Mouse (Mus musculus) liver, embryonic 12.5 days (tissue): Measurements from ENCODE around the gene Myo1d. TPM values are rescaled to one million over a fixed set of nuclear protein-coding genes. Genes with fewer than 3 reads are reported as not detected.
A peak's percentile ranks its signal among the peaks of the same experiment; 100 is the strongest.

Experiments used
- ATAC-seq: fragments of 200-750 bp; cut with Nextera tagmentation; 2 replicates; pipeline ENCODE4 v1.8.0; 2017; ENCODE audit warnings: moderate number of reproducible peaks, mild to moderate bottlenecking, moderate library complexity
- H3K27ac ChIP-seq: fragments of 300-500 bp; sonication (generic); 2 replicates; pipeline ENCODE4 v1.5.1; 2016; ENCODE audit warnings: mild to moderate bottlenecking
- H3K27me3 ChIP-seq: fragments of 300-500 bp; sonication (generic); replicated peaks from 2 replicates; pipeline ENCODE4 v1.6.1; 2016; ENCODE audit warnings: mild to moderate bottlenecking, moderate library complexity
- H3K36me3 ChIP-seq: fragments of 300-500 bp; sonication (generic); 2 replicates; pipeline ENCODE4 v1.6.1; 2016; ENCODE audit warnings: mild to moderate bottlenecking, moderate library complexity
- H3K4me1 ChIP-seq: fragments of 300-500 bp; sonication (generic); 2 replicates; pipeline ENCODE4 v1.6.1; 2016
- H3K4me2 ChIP-seq: fragments of 300-500 bp; sonication (generic); 2 replicates; pipeline ENCODE4 v1.6.1; 2016; ENCODE audit warnings: mild to moderate bottlenecking, moderate library complexity
- H3K4me3 ChIP-seq: fragments of 300-500 bp; sonication (generic); 2 replicates; pipeline ENCODE4 v1.5.1; 2016; ENCODE audit warnings: mild to moderate bottlenecking, moderate library complexity
- H3K9ac ChIP-seq: fragments of 300-500 bp; sonication (generic); 2 replicates; pipeline ENCODE4 v1.6.1; 2016; ENCODE audit warnings: mild to moderate bottlenecking, moderate library complexity
- H3K9me3 ChIP-seq: fragments of 300-500 bp; sonication (generic); replicated peaks from 2 replicates; pipeline ENCODE4 v1.6.1; 2016; ENCODE audit warnings: mild to moderate bottlenecking, moderate library complexity
- WGBS: fragments of 180-500 bp; shearing (Covaris S2); methylation state at CpG from one replicate; pipeline ENCODE4 v1.1.7; 2016; ENCODE audit not compliant: insufficient replicate concordance; 5-methylcytosine and 5-hydroxymethylcytosine counted together
- polyA plus RNA-seq: library from polyadenylated mRNA; unstranded; fragments of >200 nt; fragmentation: Nextera tagmentation; extraction: Ambion mirVana; gene quantifications from 2 replicates; pipeline ENCODE4 v1.2.1, GENCODE M21; 2016

The Myo1d gene
- polyA plus RNA-seq, 1 experiment from 2014 or later: 6.5 TPM

- Histone ChIP-seq H3K27ac (no peak overlapping the region), H3K4me3 (no peak overlapping the region), H3K4me1 (peaks cover 6% of the 10 kb centered on the region), H3K27me3 (no peaks in the 10 kb centered on the region), H3K9ac (no peak overlapping the region), H3K36me3 (no peaks in the 10 kb centered on the region), H3K9me3 (no peaks in the 10 kb centered on the region), H3K4me2 (no peak overlapping the region)
- no peak for ATAC-seq
- WGBS: 72% methylated on average over 9 of the region's 9 CpGs
Observed at GRCm38 (mm10) chr11:80494852-80495251, 285.0 kb downstream of the Myo1d start.

- no peak overlapping the region for H3K4me3 ChIP-seq
- no peaks in the 10 kb centered on the region for H3K36me3 ChIP-seq
- H3K4me1 ChIP-seq: peaks cover 8% of the 10 kb centered on the region; the same call in 1 of the 2 replicates
- H3K27ac ChIP-seq: no peak overlapping the region
- no peak overlapping the region for H3K9ac ChIP-seq
- WGBS: 75% methylated on average over 5 of the region's 5 CpGs
- no peaks in the 10 kb centered on the region for H3K27me3 ChIP-seq
- no peak for ATAC-seq
- H3K9me3 ChIP-seq: no peaks in the 10 kb centered on the region
- H3K4me2 ChIP-seq: no peak overlapping the region
Observed at GRCm38 (mm10) chr11:80493186-80493585, 286.6 kb downstream of the Myo1d start.

- ATAC-seq: no peak
- Histone ChIP-seq H3K36me3 (no peaks in the 10 kb centered on the region), H3K4me2 (no peak overlapping the region), H3K27ac (no peak overlapping the region), H3K27me3 (no peaks in the 10 kb centered on the region), H3K9ac (no peak overlapping the region), H3K9me3 (no peaks in the 10 kb centered on the region), H3K4me1 (peaks cover 8% of the 10 kb centered on the region; the same call in 1 of the 2 replicates), H3K4me3 (no peak overlapping the region)
- WGBS: 67% methylated on average over 10 of the region's 10 CpGs
Observed at GRCm38 (mm10) chr11:80490831-80491230, 289.0 kb downstream of the Myo1d start.

GRCm38 (mm10) chr11:80489882-80490196, 290.0 kb downstream of the Myo1d start:
- Histone ChIP-seq H3K36me3 (no peaks in the 10 kb centered on the region), H3K27ac (no peak overlapping the region), H3K9ac (no peak overlapping the region), H3K9me3 (no peaks in the 10 kb centered on the region), H3K4me3 (no peak overlapping the region), H3K4me2 (no peak overlapping the region), H3K27me3 (peaks cover 8% of the 10 kb centered on the region; the same call in 1 of the 2 replicates), H3K4me1 (peaks cover 8% of the 10 kb centered on the region; the same call in 1 of the 2 replicates)
- 0 out of 2 replicates have a peak, but pooled peaks have one; percentile 48 for ATAC-seq
- WGBS: 23% methylated on average over 5 of the region's 5 CpGs

- H3K27me3 ChIP-seq: peaks cover 10% of the 10 kb centered on the region; the same call in 1 of the 2 replicates
- 0 out of 2 replicates have a peak overlapping the region, but pooled peaks have one; percentile 31 for H3K27ac ChIP-seq
- H3K4me2 ChIP-seq: no peak overlapping the region
- peaks cover 8% of the 10 kb centered on the region; the same call in 1 of the 2 replicates for H3K4me1 ChIP-seq
- no peaks in the 10 kb centered on the region for H3K36me3 ChIP-seq
- ATAC-seq: no peak
- H3K4me3 ChIP-seq: no peak overlapping the region
- 45% methylated on average over 12 of the region's 12 CpGs for WGBS
- no peaks in the 10 kb centered on the region for H3K9me3 ChIP-seq
- H3K9ac ChIP-seq: no peak overlapping the region
Observed at GRCm38 (mm10) chr11:80489172-80489881, 290.5 kb downstream of the Myo1d start.

GRCm38 (mm10) chr11:80487904-80488587, 291.8 kb downstream of the Myo1d start:
- H3K9me3 ChIP-seq: no peaks in the 10 kb centered on the region
- H3K36me3 ChIP-seq: no peaks in the 10 kb centered on the region
- no peak overlapping the region for H3K4me2 ChIP-seq
- peaks cover 10% of the 10 kb centered on the region; the same call in 1 of the 2 replicates for H3K27me3 ChIP-seq
- H3K4me1 ChIP-seq: peaks cover 8% of the 10 kb centered on the region; the same call in 1 of the 2 replicates
- no peak for ATAC-seq
- WGBS: 65% methylated on average over 15 of the region's 15 CpGs
- no peak overlapping the region for H3K4me3 ChIP-seq
- H3K9ac ChIP-seq: no peak overlapping the region
- no peak overlapping the region for H3K27ac ChIP-seq

GRCm38 (mm10) chr11:80485622-80486206, 294.1 kb downstream of the Myo1d start:
- ATAC-seq: no peak
- Histone ChIP-seq H3K9me3 (no peaks in the 10 kb centered on the region), H3K4me3 (no peak overlapping the region), H3K27ac (no peak overlapping the region), H3K27me3 (peaks cover 14% of the 10 kb centered on the region; the same call in 1 of the 2 replicates), H3K36me3 (no peaks in the 10 kb centered on the region), H3K9ac (no peak overlapping the region), H3K4me1 (peaks cover 8% of the 10 kb centered on the region; the same call in 1 of the 2 replicates), H3K4me2 (no peak overlapping the region)
- WGBS: 65% methylated on average over 10 of the region's 10 CpGs

GRCm38 (mm10) chr11:80485120-80485551, 294.7 kb downstream of the Myo1d start:
- WGBS: 68% methylated on average over 9 of the region's 9 CpGs
- H3K4me3 ChIP-seq: no peak overlapping the region
- no peak overlapping the region for H3K9ac ChIP-seq
- H3K36me3 ChIP-seq: no peaks in the 10 kb centered on the region; the same call in 1 of the 2 replicates
- H3K4me1 ChIP-seq: peaks cover 8% of the 10 kb centered on the region; the same call in 1 of the 2 replicates
- ATAC-seq: no peak
- H3K27me3 ChIP-seq: peaks cover 14% of the 10 kb centered on the region; the same call in 1 of the 2 replicates
- H3K27ac ChIP-seq: no peak overlapping the region
- H3K4me2 ChIP-seq: no peak overlapping the region
- H3K9me3 ChIP-seq: no peaks in the 10 kb centered on the region

GRCm38 (mm10) chr11:80484191-80484791, 295.5 kb downstream of the Myo1d start:
- Histone ChIP-seq H3K9ac (no peak overlapping the region), H3K36me3 (peaks cover 4% of the 10 kb centered on the region; the same call in 1 of the 2 replicates), H3K4me1 (0 out of 2 replicates have a peak, but pooled peaks cover 3% of the 10 kb centered on the region), H3K27me3 (peaks cover 14% of the 10 kb centered on the region; the same call in 1 of the 2 replicates), H3K27ac (no peak overlapping the region), H3K4me3 (no peak overlapping the region), H3K9me3 (no peaks in the 10 kb centered on the region), H3K4me2 (no peak overlapping the region)
- no peak for ATAC-seq
- 58% methylated on average over 12 of the region's 12 CpGs for WGBS

GRCm38 (mm10) chr11:80483536-80484067, 296.2 kb downstream of the Myo1d start:
- Histone ChIP-seq H3K27me3 (peaks cover 19% of the 10 kb centered on the region), H3K27ac (no peak overlapping the region), H3K36me3 (peaks cover 4% of the 10 kb centered on the region; the same call in 1 of the 2 replicates), H3K4me1 (peaks cover 4% of the 10 kb centered on the region; the same call in 1 of the 2 replicates), H3K4me2 (no peak overlapping the region), H3K4me3 (no peak overlapping the region), H3K9me3 (no peaks in the 10 kb centered on the region), H3K9ac (no peak overlapping the region)
- no peak for ATAC-seq
- WGBS: 68% methylated on average over 6 of the region's 6 CpGs

GRCm38 (mm10) chr11:80482921-80483320, 296.9 kb downstream of the Myo1d start:
- Histone ChIP-seq H3K4me1 (peaks cover 9% of the 10 kb centered on the region), H3K9me3 (no peaks in the 10 kb centered on the region), H3K4me3 (no peak overlapping the region), H3K4me2 (no peak overlapping the region), H3K36me3 (peaks cover 7% of the 10 kb centered on the region), H3K27me3 (peaks cover 26% of the 10 kb centered on the region), H3K27ac (no peak overlapping the region), H3K9ac (no peak overlapping the region)
- WGBS: 78% methylated on average over 7 of the region's 7 CpGs
- ATAC-seq: no peak
